Mouse (Mus musculus): ENCODE measurements around the gene Olfr1415. TPM values are rescaled to one million over a fixed set of nuclear protein-coding genes. Genes with fewer than 3 reads are reported as not detected.
"Not testable (repeated sequence)": the region's sequence is repeated elsewhere in the genome, so short reads cannot be mapped to it uniquely, and the experiment has no call there.

Olfr1415 gene
- not detected in 2 replicates for polyA plus RNA-seq (2015; fragmentation: Nextera tagmentation; extraction: Ambion mirVana)

DNA sequence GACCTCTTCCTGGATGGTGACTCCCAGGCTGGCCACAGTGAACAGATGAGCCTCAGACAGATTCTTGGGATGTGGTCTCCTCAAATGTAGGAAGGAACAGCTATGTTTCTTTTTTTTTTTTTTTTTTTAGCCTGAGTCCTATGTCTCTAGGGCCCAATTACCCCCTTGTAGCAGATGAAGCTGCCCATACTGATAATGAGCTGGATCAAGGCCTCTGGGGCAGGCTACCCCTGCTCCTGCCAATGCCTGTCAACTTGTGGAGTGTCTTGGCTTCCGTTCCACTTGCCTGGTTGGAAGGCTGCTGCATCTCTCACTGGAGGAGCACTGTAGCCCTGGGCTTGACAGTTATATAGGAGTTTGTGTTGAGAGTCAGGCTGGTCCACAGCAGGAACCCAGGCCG lies at the start of gene Olfr1415:
Gene Olfr1415, minus strand, starts transcription at position 101 of the 400 bp plus-strand sequence.
- H3K36me3 ChIP-seq (ENCODE audit: control insufficient read depth, insufficient read depth, low read length): no peaks in the 10 kb centered on the region
- no peaks in the 10 kb centered on the region for H3K27me3 ChIP-seq (ENCODE audit: control insufficient read depth, insufficient read depth, low read depth, low read length)
- 82% methylated on average over 2 of the region's 2 CpGs for WGBS
- H3K27ac ChIP-seq (ENCODE audit: low read length): no peak within 1 kb of the TSS
- no peaks in the 10 kb centered on the region for H3K4me1 ChIP-seq (ENCODE audit: control insufficient read depth, insufficient read depth, low read length)
- H3K4me2 ChIP-seq (ENCODE audit: low read length): no peak within 1 kb of the TSS
- ATAC-seq: no peak
- H3K4me3 ChIP-seq (ENCODE audit: low read depth, low read length): no peak within 1 kb of the TSS
- H3K9ac ChIP-seq (ENCODE audit: low read depth, low read length): no peak within 1 kb of the TSS
- no peaks in the 10 kb centered on the region for H3K9me3 ChIP-seq (replicated peaks; ENCODE audit: control insufficient read depth, low read length, poor library complexity, severe bottlenecking)

DNA sequence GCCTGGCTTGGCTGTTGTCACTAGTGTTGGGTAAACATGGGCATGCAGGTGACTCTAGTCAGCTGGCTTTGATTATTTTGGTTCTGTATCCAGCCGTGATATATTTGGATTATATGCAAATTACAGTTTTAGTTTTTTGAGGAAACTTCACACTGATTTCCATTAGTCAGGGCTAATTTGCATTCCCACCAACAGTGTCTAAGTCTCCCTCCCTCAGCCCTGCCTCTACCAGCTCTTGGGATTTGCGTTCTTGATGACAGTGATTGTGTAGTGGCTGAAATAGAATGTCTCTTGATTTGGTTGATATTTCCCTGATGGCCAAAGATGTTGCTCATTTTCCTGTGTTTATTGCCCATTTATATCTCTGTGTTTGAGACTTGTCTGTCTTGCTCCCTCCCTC lies 43.2 kb upstream of the Olfr1415 start:
- H3K4me1 ChIP-seq (ENCODE audit: control insufficient read depth, insufficient read depth, low read length): no peaks in the 10 kb centered on the region
- 43% methylated on average over 2 of the region's 2 CpGs for WGBS
- no peak overlapping the region for H3K9ac ChIP-seq (ENCODE audit: low read depth, low read length)
- no peaks in the 10 kb centered on the region for H3K36me3 ChIP-seq (ENCODE audit: control insufficient read depth, insufficient read depth, low read length)
- ATAC-seq: no peak
- H3K4me2 ChIP-seq (ENCODE audit: low read length): no peak overlapping the region
- no peaks in the 10 kb centered on the region for H3K9me3 ChIP-seq (replicated peaks; ENCODE audit: control insufficient read depth, low read length, poor library complexity, severe bottlenecking)
- no peak overlapping the region for H3K27ac ChIP-seq (ENCODE audit: low read length)
- H3K4me3 ChIP-seq (ENCODE audit: low read depth, low read length): no peak overlapping the region
- no peaks in the 10 kb centered on the region for H3K27me3 ChIP-seq (ENCODE audit: control insufficient read depth, insufficient read depth, low read depth, low read length)

GRCm38 (mm10) chr1:92536972-92537371 lies 41.1 kb upstream of the Olfr1415 start:
- H3K9ac ChIP-seq (ENCODE audit: low read depth, low read length): no peak overlapping the region
- WGBS: 60% methylated on average over 5 of the region's 5 CpGs
- no peak for ATAC-seq
- H3K4me3 ChIP-seq (ENCODE audit: low read depth, low read length): no peak overlapping the region
- no peak overlapping the region for H3K4me2 ChIP-seq (ENCODE audit: low read length)
- no peak overlapping the region for H3K27ac ChIP-seq (ENCODE audit: low read length)
- no peaks in the 10 kb centered on the region for H3K4me1 ChIP-seq (ENCODE audit: control insufficient read depth, insufficient read depth, low read length)
- no peaks in the 10 kb centered on the region for H3K9me3 ChIP-seq (replicated peaks; ENCODE audit: control insufficient read depth, low read length, poor library complexity, severe bottlenecking)
- no peaks in the 10 kb centered on the region for H3K27me3 ChIP-seq (ENCODE audit: control insufficient read depth, insufficient read depth, low read depth, low read length)
- H3K36me3 ChIP-seq (ENCODE audit: control insufficient read depth, insufficient read depth, low read length): no peaks in the 10 kb centered on the region

DNA sequence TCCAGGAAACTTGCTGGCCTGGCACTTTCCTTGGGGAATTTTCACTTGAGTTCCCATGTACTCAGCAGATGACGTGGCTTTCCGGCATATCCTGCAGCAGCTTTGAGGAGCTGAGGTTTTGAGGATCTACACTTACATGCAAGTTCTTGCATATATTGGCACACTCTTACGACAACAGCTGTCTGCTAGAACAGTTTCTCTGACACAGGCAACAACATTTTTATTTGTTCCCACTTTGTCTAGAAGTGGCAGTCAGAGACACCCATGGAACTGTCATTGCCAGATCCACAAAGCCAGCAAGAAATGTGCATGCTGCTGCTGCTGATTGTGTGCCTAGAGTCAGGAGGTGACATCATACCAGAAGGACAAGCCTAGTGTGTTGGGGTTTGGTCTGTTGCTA lies 27.9 kb upstream of the Olfr1415 start:
- Histone ChIP-seq H3K4me3 (ENCODE audit: low read depth, low read length) (no peak overlapping the region), H3K9ac (ENCODE audit: low read depth, low read length) (no peak overlapping the region), H3K4me2 (ENCODE audit: low read length) (no peak overlapping the region), H3K9me3 (replicated peaks; ENCODE audit: control insufficient read depth, low read length, poor library complexity, severe bottlenecking) (no peaks in the 10 kb centered on the region), H3K27ac (ENCODE audit: low read length) (no peak overlapping the region), H3K36me3 (ENCODE audit: control insufficient read depth, insufficient read depth, low read length) (no peaks in the 10 kb centered on the region), H3K4me1 (ENCODE audit: control insufficient read depth, insufficient read depth, low read length) (no peaks in the 10 kb centered on the region), H3K27me3 (ENCODE audit: control insufficient read depth, insufficient read depth, low read depth, low read length) (no peaks in the 10 kb centered on the region)
- ATAC-seq: no peak
- WGBS: 89% methylated on average over 3 of the region's 3 CpGs

DNA sequence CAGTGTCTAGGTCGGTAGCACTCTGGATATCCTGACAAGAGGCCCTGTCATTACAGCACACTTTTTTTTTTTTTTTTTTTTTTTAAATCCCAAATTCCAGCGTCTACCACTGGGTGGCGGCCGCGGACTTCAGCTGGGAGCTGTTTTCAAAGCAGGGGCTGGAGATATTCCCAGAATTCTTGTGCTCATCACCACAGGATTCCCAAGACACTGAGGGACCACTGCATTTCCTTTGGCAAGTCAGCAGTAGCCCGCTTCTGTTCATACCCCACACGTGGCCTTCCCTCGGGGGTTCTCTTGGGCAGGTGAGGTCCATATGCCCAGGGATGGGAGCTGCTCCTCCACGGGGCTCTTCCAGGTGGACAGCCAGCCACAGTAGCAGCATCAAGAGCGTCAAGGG lies 25.5 kb upstream of the Olfr1415 start:
- WGBS: 17% methylated on average over 10 of the region's 10 CpGs
- H3K4me2 ChIP-seq (ENCODE audit: low read length): peak overlapping the region; percentile 44
- ATAC-seq: 0 out of 2 replicates have a peak, but pooled peaks have one; percentile 32

DNA sequence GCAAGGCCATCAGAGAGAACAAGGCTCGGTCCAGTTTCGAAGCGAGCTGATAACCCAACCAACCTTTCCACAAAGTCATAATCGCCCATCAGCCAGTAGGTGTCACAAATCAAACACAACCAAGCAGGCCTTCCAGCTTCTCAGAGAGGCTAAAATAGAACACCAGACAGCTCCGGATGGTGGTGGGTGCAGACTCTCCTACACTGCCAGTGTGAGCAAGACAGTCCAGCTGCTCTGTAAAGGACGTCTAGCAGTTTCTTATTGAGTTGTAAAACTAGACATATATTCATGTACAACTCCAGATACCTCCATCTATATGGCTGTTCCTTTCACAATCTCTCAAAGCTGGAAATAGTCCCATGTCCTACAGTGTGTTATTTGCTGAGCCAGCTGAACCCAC lies 23.1 kb upstream of the Olfr1415 start:
- H3K4me3 ChIP-seq (ENCODE audit: low read depth, low read length): no peak overlapping the region
- no peaks in the 10 kb centered on the region for H3K9me3 ChIP-seq (replicated peaks; ENCODE audit: control insufficient read depth, low read length, poor library complexity, severe bottlenecking)
- H3K4me2 ChIP-seq (ENCODE audit: low read length): no peak overlapping the region
- H3K27ac ChIP-seq (ENCODE audit: low read length): no peak overlapping the region
- 87% methylated on average over 6 of the region's 6 CpGs for WGBS
- H3K9ac ChIP-seq (ENCODE audit: low read depth, low read length): no peak overlapping the region
- no peaks in the 10 kb centered on the region for H3K4me1 ChIP-seq (ENCODE audit: control insufficient read depth, insufficient read depth, low read length)
- H3K27me3 ChIP-seq (ENCODE audit: control insufficient read depth, insufficient read depth, low read depth, low read length): no peaks in the 10 kb centered on the region
- no peak for ATAC-seq
- no peaks in the 10 kb centered on the region for H3K36me3 ChIP-seq (ENCODE audit: control insufficient read depth, insufficient read depth, low read length)

More for the DNA sequence above, 25.5 kb upstream of the Olfr1415 start:
- no peak overlapping the region for H3K4me3 ChIP-seq (ENCODE audit: low read depth, low read length)
- H3K27ac ChIP-seq (ENCODE audit: low read length): no peak overlapping the region
- no peaks in the 10 kb centered on the region for H3K4me1 ChIP-seq (ENCODE audit: control insufficient read depth, insufficient read depth, low read length)
- peak overlapping the region; percentile 54; the same call in 1 of the 2 replicates for H3K9ac ChIP-seq (ENCODE audit: low read depth, low read length)
- H3K27me3 ChIP-seq (ENCODE audit: control insufficient read depth, insufficient read depth, low read depth, low read length): no peaks in the 10 kb centered on the region
- H3K36me3 ChIP-seq (ENCODE audit: control insufficient read depth, insufficient read depth, low read length): no peaks in the 10 kb centered on the region
- no peaks in the 10 kb centered on the region for H3K9me3 ChIP-seq (replicated peaks; ENCODE audit: control insufficient read depth, low read length, poor library complexity, severe bottlenecking)

- Histone ChIP-seq H3K4me1 (ENCODE audit: control insufficient read depth, insufficient read depth, low read length) (no peaks in the 10 kb centered on the region), H3K36me3 (ENCODE audit: control insufficient read depth, insufficient read depth, low read length) (no peaks in the 10 kb centered on the region), H3K27me3 (ENCODE audit: control insufficient read depth, insufficient read depth, low read depth, low read length) (no peaks in the 10 kb centered on the region), H3K27ac (ENCODE audit: low read length) (no peak within 1 kb of the TSS), H3K4me3 (ENCODE audit: low read depth, low read length) (no peak within 1 kb of the TSS), H3K4me2 (ENCODE audit: low read length) (no peak within 1 kb of the TSS), H3K9me3 (replicated peaks; ENCODE audit: control insufficient read depth, low read length, poor library complexity, severe bottlenecking) (no peaks in the 10 kb centered on the region), H3K9ac (ENCODE audit: low read depth, low read length) (no peak within 1 kb of the TSS)
- ATAC-seq: no peak
- WGBS: 87% methylated on average over 3 of the region's 3 CpGs
Observed at GRCm38 (mm10) chr1:92518561-92518960, 22.7 kb upstream of the Olfr1415 start, which contains the start of gene Olfr1414. Olfr1414 (minus strand) TSS chr1:92518661.

GRCm38 (mm10) chr1:92515390-92515789 lies 19.5 kb upstream of the Olfr1415 start:
- Histone ChIP-seq H3K27ac (ENCODE audit: low read length) (no peak overlapping the region), H3K4me1 (ENCODE audit: control insufficient read depth, insufficient read depth, low read length) (no peaks in the 10 kb centered on the region), H3K4me3 (ENCODE audit: low read depth, low read length) (no peak overlapping the region), H3K27me3 (ENCODE audit: control insufficient read depth, insufficient read depth, low read depth, low read length) (no peaks in the 10 kb centered on the region), H3K4me2 (ENCODE audit: low read length) (no peak overlapping the region), H3K36me3 (ENCODE audit: control insufficient read depth, insufficient read depth, low read length) (no peaks in the 10 kb centered on the region), H3K9ac (ENCODE audit: low read depth, low read length) (no peak overlapping the region), H3K9me3 (replicated peaks; ENCODE audit: control insufficient read depth, low read length, poor library complexity, severe bottlenecking) (no peaks in the 10 kb centered on the region)
- no peak for ATAC-seq
- 86% methylated on average over 11 of the region's 11 CpGs for WGBS

GRCm38 (mm10) chr1:92511646-92512045 lies 15.7 kb upstream of the Olfr1415 start:
- H3K9ac ChIP-seq (ENCODE audit: low read depth, low read length); H3K4me1 ChIP-seq (ENCODE audit: control insufficient read depth, insufficient read depth, low read length); ATAC-seq; H3K27ac ChIP-seq (ENCODE audit: low read length); H3K4me3 ChIP-seq (ENCODE audit: low read depth, low read length); H3K36me3 ChIP-seq (ENCODE audit: control insufficient read depth, insufficient read depth, low read length); H3K4me2 ChIP-seq (ENCODE audit: low read length); H3K27me3 ChIP-seq (ENCODE audit: control insufficient read depth, insufficient read depth, low read depth, low read length); H3K9me3 ChIP-seq (replicated peaks; ENCODE audit: control insufficient read depth, low read length, poor library complexity, severe bottlenecking): not testable (repeated sequence)
- WGBS: 87% methylated on average over 4 of the region's 5 CpGs

Measured in midbrain, embryonic 16.5 days (tissue).